Mouse (Mus musculus) bone marrow macrophage, adult 2 months (primary cell): ENCODE measurements around the gene Tmem208.

Experiments used
- CTCF ChIP-seq: IDR thresholded peaks from 2 replicates; pipeline ENCODE4 v1.5.1; 2012; ENCODE audit warnings: low read depth, mild to moderate bottlenecking, low read length, moderate library complexity
- POLR2A ChIP-seq: IDR thresholded peaks from 2 replicates; pipeline ENCODE4 v1.6.1; 2012; ENCODE audit warnings: mild to moderate bottlenecking, low read depth, low read length, borderline replicate concordance

- TF ChIP-seq POLR2A (no peak), CTCF (0 out of 2 replicates have a peak, but pooled peaks have one; percentile 11)
These were observed 41.0 kb downstream of the Tmem208 start for GRCm38 (mm10) chr8:105367107-105367506.
